ENCODE assay signal across 11 mouse cellular contexts in the genomic region with DNA sequence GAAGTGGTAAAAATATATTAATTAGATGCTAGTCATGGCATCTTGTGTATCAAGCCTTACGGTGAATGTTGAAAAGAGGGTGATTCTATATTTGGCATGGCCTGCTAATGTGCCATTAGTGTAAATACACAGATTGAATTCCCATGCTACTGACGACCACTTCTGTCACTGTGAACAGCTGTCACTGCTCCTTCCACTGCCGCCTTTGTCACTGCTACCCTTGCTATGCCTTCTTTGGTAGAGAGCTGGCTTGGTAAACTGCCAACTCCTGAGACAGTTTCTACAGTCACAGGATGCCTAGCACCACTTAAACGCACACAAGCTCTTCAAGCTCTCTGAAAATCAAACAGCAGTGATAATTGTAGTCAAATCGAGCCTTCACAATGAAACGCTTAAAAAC.
A peak's percentile ranks its signal among the peaks of the same experiment; 100 is the strongest.
DNase-seq lines count a peak whose midpoint lies in the region; ATAC-seq lines count a peak whose summit lies in the region.
"Had no signal": no experiment of that assay in that cellular context is flagged by ENCODE, and none has a peak within 500 bp of the region (broad histone marks: within the 10 kb centered on the region; RNA-seq: fewer than 3 reads in every experiment).

No protein-coding gene starts in this region.

- H3K4me1 ChIP-seq in hindbrain, embryonic 14.5 days (replicated peaks; ENCODE audit: control insufficient read depth, insufficient read depth, low read length): no peaks in the 10 kb centered on the region; the same call in none of the 2 replicates
- H3K4me1 ChIP-seq in neural tube, embryonic 14.5 days (ENCODE audit: control insufficient read depth, insufficient read depth, low read length): no peaks in the 10 kb centered on the region; the same call in 1 of the 2 replicates

- WGBS in hindbrain, embryonic 14.5 days: 47% methylated on average over 6 of the region's 6 CpGs
- WGBS in neural tube, embryonic 14.5 days: 51% methylated on average over 6 of the region's 6 CpGs

- H3K27ac ChIP-seq in hindbrain, embryonic 14.5 days: no peak overlapping the region
- H3K27ac ChIP-seq in neural tube, embryonic 14.5 days (ENCODE audit: low read depth, low read length): no peak overlapping the region

- no peak overlapping the region for H3K9ac ChIP-seq in hindbrain, embryonic 14.5 days
- H3K9ac ChIP-seq in neural tube, embryonic 14.5 days (replicated peaks; ENCODE audit: low read depth, low read length): no peak overlapping the region

- H3K36me3 ChIP-seq in hindbrain, embryonic 14.5 days (replicated peaks; ENCODE audit: control insufficient read depth, insufficient read depth): no peaks in the 10 kb centered on the region
- no peaks in the 10 kb centered on the region for H3K36me3 ChIP-seq in neural tube, embryonic 14.5 days (ENCODE audit: control insufficient read depth, insufficient read depth, low read length)

- H3K4me2 ChIP-seq in hindbrain, embryonic 14.5 days (replicated peaks): no peak overlapping the region
- H3K4me2 ChIP-seq in neural tube, embryonic 14.5 days (ENCODE audit: low read depth, low read length): no peak overlapping the region

- intact Hi-C loops in left cerebral cortex, postnatal 14 days (cut with DNase I): no loop called here

- ATAC-seq in hindbrain, embryonic 14.5 days (ENCODE audit: low FRiP score): peak; percentile 73; the same call in 1 of the 2 replicates
- peak; percentile 60; the same call in 1 of the 2 replicates for ATAC-seq in neural tube, embryonic 14.5 days (ENCODE audit: low read depth)

- H3K27me3 ChIP-seq in hindbrain, embryonic 14.5 days (ENCODE audit: control insufficient read depth, insufficient read depth, low read length): no peaks in the 10 kb centered on the region
- no peaks in the 10 kb centered on the region for H3K27me3 ChIP-seq in neural tube, embryonic 14.5 days (ENCODE audit: control insufficient read depth, insufficient read depth, low read length)

- DNase-seq in cerebellum, postnatal 10 days: peak; percentile 39 to 46
- DNase-seq in cerebellum, adult 11-12 months: no peak
- peak; percentile 29 to 53 for DNase-seq in left cerebral cortex, postnatal 14 days (ENCODE audit: low spot score in 2 of 2)
- no peak for DNase-seq in left cerebral cortex, adult 18-20 months (ENCODE audit: low spot score in 2 of 2)
- peak; percentile 34 for DNase-seq in hindbrain, embryonic 14.5 days (ENCODE audit: low spot score)
- DNase-seq in layer of hippocampus, postnatal 25 days (ENCODE audit: extremely low spot score in 1 of 2, low spot score in 1 of 2): no peak
- DNase-seq in adrenal gland, postnatal 14 days: no peak
- DNase-seq: gastrocnemius, postnatal 10 days; kidney, postnatal 10 days; liver had no signal

- no peaks in the 10 kb centered on the region for H3K9me3 ChIP-seq in hindbrain, embryonic 14.5 days (ENCODE audit: control insufficient read depth, low read length)
- no peaks in the 10 kb centered on the region for H3K9me3 ChIP-seq in neural tube, embryonic 14.5 days (ENCODE audit: control insufficient read depth, low read length)

- H3K4me3 ChIP-seq in hindbrain, embryonic 14.5 days (replicated peaks; ENCODE audit: low read length): no peak overlapping the region
- no peak overlapping the region for H3K4me3 ChIP-seq in neural tube, embryonic 14.5 days (ENCODE audit: low read depth, low read length)

Comparison
In these comparisons a context has a peak if more than half of its experiments do, and no peak if none do; other contexts are left out.
1. DNase-seq: peak in cerebellum, postnatal 10 days (2 of 2), left cerebral cortex, postnatal 14 days (2 of 2) and hindbrain, embryonic 14.5 days (single experiment); none in cerebellum, adult 11-12 months (single experiment), left cerebral cortex, adult 18-20 months (0 of 2), layer of hippocampus, postnatal 25 days (0 of 2) and adrenal gland, postnatal 14 days (single experiment).